Mouse (Mus musculus) gastrocnemius, adult 2 months (tissue): ENCODE data around the gene Mtor. TPM values are rescaled to one million over a fixed set of nuclear protein-coding genes. Genes with fewer than 3 reads are reported as not detected.

Source experiments
- DNase-seq: peaks from one replicate; pipeline ENCODE4 v3.0.0; 2022
- H3K27ac ChIP-seq: fragments of 200-600 bp; 2 replicates; pipeline ENCODE4 v1.8.1; 2022; ENCODE audit warnings: mild to moderate bottlenecking
- H3K4me3 ChIP-seq: fragments of 200-600 bp; 2 replicates; pipeline ENCODE4 v1.8.1; 2022; ENCODE audit warnings: mild to moderate bottlenecking, moderate library complexity
- CTCF ChIP-seq: fragments of 200-600 bp; IDR thresholded peaks from 2 replicates; pipeline ENCODE4 v1.8.1; 2022; ENCODE audit warnings: antibody characterized with exemption, mild to moderate bottlenecking, moderate library complexity
- intact Hi-C: fragments of 180-260 bp; cut with DNase I; formaldehyde crosslinking; loops from one replicate; pipeline ENCODE4 v1.15.1; 2025
- total RNA-seq, 2 experiments: library from RNA; stranded (reverse); gene quantifications; 2 replicates each; pipeline ENCODE4 v1.2.3; 2021

Mtor gene
- total RNA-seq, 2 experiments from 2014 or later: 36.3 to 37.1 TPM

DNA sequence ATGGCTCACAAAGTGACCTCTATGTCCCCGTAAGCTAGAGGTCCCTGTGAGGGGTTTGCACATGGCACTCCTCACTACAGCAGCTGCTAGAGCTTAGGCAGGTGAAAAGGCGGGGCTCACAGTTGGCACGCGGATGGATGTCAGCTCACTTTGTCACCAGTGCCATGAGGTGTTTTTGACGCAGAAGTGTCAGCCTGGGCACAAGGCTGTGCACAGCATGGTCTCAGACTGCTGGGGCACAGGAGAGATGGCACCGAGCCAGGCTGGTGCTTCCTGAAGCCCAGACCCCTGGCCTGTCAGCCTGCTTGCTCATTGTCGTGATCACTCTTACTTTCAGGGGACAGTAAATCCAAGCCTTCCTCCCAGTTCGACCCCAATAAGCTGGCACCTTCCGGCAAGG is 132.4 kb downstream of the Mtor start:
- intact Hi-C loops: no loop called here
- DNase-seq: peak; percentile 22
- no peak overlapping the region for H3K4me3 ChIP-seq
- no peak for TF ChIP-seq CTCF
- no peak overlapping the region for H3K27ac ChIP-seq

- DNase-seq: peak; percentile 0
- no peak for TF ChIP-seq CTCF
- H3K27ac ChIP-seq: no peak overlapping the region
- H3K4me3 ChIP-seq: no peak overlapping the region
- intact Hi-C loops: no loop called here
Measured at GRCm38 (mm10) chr4:148581422-148581821, 133.0 kb downstream of the Mtor start.

GRCm38 (mm10) chr4:148583257-148583656 is 134.8 kb downstream of the Mtor start:
- intact Hi-C loops: no loop called here
- TF ChIP-seq CTCF: no peak
- H3K4me3 ChIP-seq: no peak overlapping the region
- DNase-seq: peak; percentile 5
- no peak overlapping the region for H3K27ac ChIP-seq

- intact Hi-C loops: no loop called here
- Histone ChIP-seq H3K27ac (no peak overlapping the region), H3K4me3 (no peak overlapping the region)
- TF ChIP-seq CTCF: no peak
- no peak for DNase-seq
Measured at GRCm38 (mm10) chr4:148586648-148587047, 138.2 kb downstream of the Mtor start.

- no peak for TF ChIP-seq CTCF
- peak; percentile 39 for DNase-seq
- intact Hi-C loops: no loop called here
- no peak overlapping the region for H3K4me3 ChIP-seq
- no peak overlapping the region for H3K27ac ChIP-seq
Measured at GRCm38 (mm10) chr4:148588793-148589192, 140.4 kb downstream of the Mtor start.

DNA sequence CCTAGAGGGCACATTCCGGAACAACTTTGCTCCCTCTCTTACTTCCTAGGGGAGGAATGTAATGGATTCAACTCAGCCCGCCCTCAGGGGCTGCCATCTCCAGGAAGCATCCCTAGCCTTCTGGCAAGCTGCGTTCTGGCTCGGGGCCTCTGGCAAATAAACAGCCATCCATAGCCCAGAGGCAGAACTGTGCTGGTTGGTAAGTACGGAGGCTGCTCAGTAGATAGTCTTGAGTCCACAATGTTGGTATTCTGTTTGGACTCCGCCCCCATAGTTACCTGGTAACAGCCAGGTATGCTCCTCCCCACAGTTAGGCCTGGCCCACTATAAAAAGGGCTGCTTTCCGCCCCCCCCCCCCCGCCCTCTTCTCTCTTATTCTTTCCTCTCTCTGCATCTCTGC is 141.2 kb downstream of the Mtor start:
- no peak overlapping the region for H3K27ac ChIP-seq
- peak; percentile 23 for DNase-seq
- intact Hi-C loops: no loop called here
- no peak overlapping the region for H3K4me3 ChIP-seq
- TF ChIP-seq CTCF: no peak

DNA sequence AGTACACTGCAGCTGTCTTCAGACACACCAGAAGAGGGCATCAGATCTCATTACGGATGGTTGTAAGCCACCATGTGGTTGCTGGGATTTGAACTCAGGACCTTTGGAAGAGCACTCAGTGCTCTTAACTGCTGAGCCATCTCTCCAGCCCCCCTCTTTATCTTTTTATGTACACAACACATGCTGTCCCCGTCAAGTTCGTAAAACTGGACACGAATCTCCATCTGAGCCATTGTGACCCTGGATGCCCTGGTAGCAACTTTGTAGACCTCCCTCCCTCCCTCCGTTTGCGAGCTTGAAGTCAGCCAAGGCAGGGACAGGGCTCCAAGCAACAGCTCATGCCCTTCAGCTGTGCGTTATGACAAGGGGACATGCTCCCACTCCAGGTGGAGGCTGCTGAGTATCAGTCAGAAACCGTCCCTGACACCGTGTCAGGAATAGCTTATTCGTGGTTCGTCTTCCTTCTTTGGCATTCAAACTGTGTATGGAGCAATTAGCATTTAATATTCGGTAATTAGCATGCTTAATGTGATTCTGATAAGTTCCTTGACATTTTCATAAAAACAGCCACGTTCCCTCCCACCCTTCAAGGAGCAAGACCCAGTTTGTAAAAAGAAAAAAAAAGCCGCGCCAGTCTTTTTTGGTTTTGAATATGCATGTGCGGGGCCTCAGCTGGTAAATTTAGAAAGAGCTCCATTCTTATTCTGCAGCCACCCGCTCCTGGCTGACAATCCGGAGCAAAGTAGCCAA is 142.2 kb downstream of the Mtor start:
- Histone ChIP-seq H3K27ac (peak overlapping the region; percentile 94), H3K4me3 (peak overlapping the region; percentile 98)
- peak; percentile 38 for DNase-seq
- no peak for TF ChIP-seq CTCF
- intact Hi-C loops: no loop called here

DNA sequence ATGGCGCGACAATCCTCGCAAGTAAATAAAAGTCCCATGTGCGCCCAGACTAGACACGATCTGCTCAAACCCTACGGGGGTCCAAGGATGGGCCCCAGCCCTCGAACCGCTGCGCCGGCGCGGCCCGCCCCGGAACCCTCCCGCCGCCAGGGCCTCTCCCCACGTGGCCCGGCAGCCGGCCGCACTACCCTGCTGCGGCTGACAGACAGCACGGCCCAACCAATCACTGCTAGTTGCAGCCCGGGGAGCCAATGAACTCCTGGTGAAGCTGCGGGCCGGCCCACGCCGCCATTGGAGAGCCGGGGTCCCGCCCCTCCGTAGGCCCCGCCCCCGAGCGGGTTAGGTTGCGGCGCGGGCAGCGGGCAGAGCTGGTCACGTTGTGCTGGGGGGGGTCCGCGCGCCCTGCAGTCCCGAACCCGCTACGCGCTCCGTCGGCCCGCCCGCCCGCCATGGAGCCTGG is 142.8 kb downstream of the Mtor start, which contains the start of gene Srm:
Gene Srm, plus strand, starts transcription at position 333 of the 460 bp plus-strand sequence.
- Histone ChIP-seq H3K4me3 (peak within 1 kb of the TSS; percentile 98), H3K27ac (peak within 1 kb of the TSS; percentile 94)
- DNase-seq: peak; percentile 100
- peak; percentile 2; the same call in 1 of the 2 replicates for TF ChIP-seq CTCF
- intact Hi-C loops: no loop called here

DNA sequence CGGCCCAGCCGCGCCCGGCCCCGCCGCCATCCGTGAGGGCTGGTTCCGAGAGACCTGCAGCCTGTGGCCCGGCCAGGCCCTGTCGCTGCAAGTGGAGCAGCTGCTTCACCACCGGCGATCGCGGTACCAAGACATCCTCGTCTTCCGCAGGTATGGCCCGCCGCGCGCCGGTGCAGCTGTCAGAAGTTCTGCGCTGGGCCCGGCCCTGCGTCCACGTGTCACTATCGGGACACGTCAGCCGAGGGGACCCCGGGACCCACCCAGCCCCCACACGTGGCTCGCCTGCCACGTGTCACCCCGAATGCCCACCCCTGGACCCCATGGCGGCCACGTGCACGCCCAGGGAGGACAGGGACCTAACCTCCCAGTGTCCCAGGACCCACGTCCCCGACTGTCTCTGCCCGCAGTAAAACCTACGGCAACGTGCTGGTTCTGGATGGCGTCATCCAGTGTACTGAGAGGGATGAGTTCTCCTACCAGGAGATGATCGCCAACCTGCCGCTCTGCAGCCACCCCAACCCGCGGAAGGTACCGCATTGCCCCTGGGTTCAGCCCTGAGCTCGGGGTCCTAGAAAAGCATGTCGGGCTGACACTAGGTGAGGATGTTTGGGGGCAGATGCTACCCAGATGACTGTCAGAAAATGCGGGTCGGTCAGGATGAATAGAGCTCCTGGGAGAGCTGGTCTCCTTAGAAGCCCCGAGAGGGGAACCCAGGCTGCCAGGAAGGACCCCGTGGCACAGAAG is 143.4 kb downstream of the Mtor start:
- Histone ChIP-seq H3K4me3 (peak overlapping the region; percentile 98), H3K27ac (peak overlapping the region; percentile 94)
- intact Hi-C loops: no loop called here
- DNase-seq: no peak
- TF ChIP-seq CTCF: no peak

DNA sequence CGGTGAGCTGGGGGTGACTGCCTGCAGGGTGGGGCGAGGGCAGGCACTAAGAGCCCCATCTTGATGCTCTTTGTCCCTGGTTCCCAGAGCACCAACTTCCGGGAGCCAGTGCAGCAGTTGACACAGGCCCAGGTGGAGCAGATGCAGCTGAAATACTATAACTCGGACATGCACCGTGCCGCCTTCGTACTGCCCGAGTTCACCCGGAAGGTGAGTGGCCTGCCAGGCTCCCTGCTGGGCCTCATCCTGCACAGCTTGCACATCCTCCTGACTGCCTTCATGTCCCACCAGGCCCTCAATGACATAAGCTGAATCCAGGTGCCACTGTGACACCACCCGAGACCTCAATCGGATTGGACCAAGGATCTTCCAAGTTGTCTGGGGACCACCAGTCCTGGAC is 145.6 kb downstream of the Mtor start:
- intact Hi-C loops: no loop called here
- TF ChIP-seq CTCF: no peak
- no peak overlapping the region for H3K27ac ChIP-seq
- H3K4me3 ChIP-seq: no peak overlapping the region
- no peak for DNase-seq

DNA sequence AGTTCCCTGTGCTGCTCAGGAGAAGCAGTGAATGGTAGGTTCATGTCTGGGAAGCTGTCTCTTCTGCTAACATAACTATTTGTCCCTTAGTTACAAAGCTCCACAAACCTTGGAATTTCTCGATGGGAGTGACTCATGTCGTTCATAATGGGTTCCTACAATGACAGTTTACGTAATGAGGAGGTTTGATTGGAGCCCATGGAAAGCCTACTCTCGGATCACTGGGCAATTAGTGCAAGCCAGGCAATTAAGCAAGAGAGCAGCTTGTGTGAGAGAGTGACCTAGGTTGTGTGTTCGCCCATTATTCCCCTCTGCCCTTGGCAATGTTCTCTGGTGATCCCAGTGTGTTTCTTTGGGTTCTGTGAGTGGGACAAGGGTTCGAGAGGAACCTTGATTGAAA is 147.5 kb downstream of the Mtor start:
- DNase-seq: no peak
- no peak overlapping the region for H3K4me3 ChIP-seq
- TF ChIP-seq CTCF: no peak
- H3K27ac ChIP-seq: no peak overlapping the region
- intact Hi-C loops: no loop called here

- no peak for TF ChIP-seq CTCF
- Histone ChIP-seq H3K4me3 (no peak overlapping the region), H3K27ac (no peak overlapping the region)
- intact Hi-C loops: no loop called here
- DNase-seq: no peak
Measured at GRCm38 (mm10) chr4:148596731-148597130, 148.3 kb downstream of the Mtor start.

- peak; percentile 6 for DNase-seq
- no peak for TF ChIP-seq CTCF
- Histone ChIP-seq H3K4me3 (no peak overlapping the region), H3K27ac (no peak overlapping the region)
- intact Hi-C loops: no loop called here
Measured at GRCm38 (mm10) chr4:148598826-148599225, 150.4 kb downstream of the Mtor start.
